Mouse (Mus musculus): Measurements from ENCODE around the gene Sstr2.

Gene Sstr2

GRCm38 (mm10) chr11:113618672-113619419, at the start of gene Sstr2:
TSS of gene Sstr2 (plus strand) at chr11:113619342.
- peak; percentile 71 to 77 for DNase-seq (ENCODE audit: low spot score in 2 of 2)

- DNase-seq (ENCODE audit: low spot score in 2 of 2) = no peak
These were observed 47.5 kb upstream of the Sstr2 start for GRCm38 (mm10) chr11:113571616-113572015.

GRCm38 (mm10) chr11:113572641-113573040, 46.5 kb upstream of the Sstr2 start:
- DNase-seq (ENCODE audit: low spot score in 2 of 2) = no peak

GRCm38 (mm10) chr11:113577221-113577620, 41.9 kb upstream of the Sstr2 start:
- DNase-seq (ENCODE audit: low spot score in 2 of 2) = no peak

GRCm38 (mm10) chr11:113583879-113584661, 35.1 kb upstream of the Sstr2 start:
- DNase-seq (ENCODE audit: low spot score in 2 of 2) = no peak

GRCm38 (mm10) chr11:113586423-113586822, 32.7 kb upstream of the Sstr2 start:
- DNase-seq (ENCODE audit: low spot score in 2 of 2) = no peak

- DNase-seq (ENCODE audit: low spot score in 2 of 2) = no peak
These were observed 30.2 kb upstream of the Sstr2 start for GRCm38 (mm10) chr11:113588936-113589335.

- DNase-seq (ENCODE audit: low spot score in 2 of 2) = no peak
These were observed 24.0 kb upstream of the Sstr2 start for GRCm38 (mm10) chr11:113595144-113595543.

- no peak for DNase-seq (ENCODE audit: low spot score in 2 of 2)
These were observed 21.5 kb upstream of the Sstr2 start for GRCm38 (mm10) chr11:113597632-113598031.

- no peak for DNase-seq (ENCODE audit: low spot score in 2 of 2)
These were observed 18.5 kb upstream of the Sstr2 start for GRCm38 (mm10) chr11:113600526-113601245.

GRCm38 (mm10) chr11:113601616-113602343, 17.4 kb upstream of the Sstr2 start:
- no peak for DNase-seq (ENCODE audit: low spot score in 2 of 2)

GRCm38 (mm10) chr11:113607556-113607955, 11.6 kb upstream of the Sstr2 start:
- DNase-seq (ENCODE audit: low spot score in 2 of 2) = no peak

- DNase-seq (ENCODE audit: low spot score in 2 of 2) = no peak
These were observed 9.6 kb upstream of the Sstr2 start for GRCm38 (mm10) chr11:113609581-113609980.

GRCm38 (mm10) chr11:113610266-113610665, 8.9 kb upstream of the Sstr2 start:
- no peak for DNase-seq (ENCODE audit: low spot score in 2 of 2)

GRCm38 (mm10) chr11:113611112-113611646, 8.0 kb upstream of the Sstr2 start:
- no peak for DNase-seq (ENCODE audit: low spot score in 2 of 2)

GRCm38 (mm10) chr11:113611664-113612611, 7.2 kb upstream of the Sstr2 start:
- peak in 1 of 2 experiments; percentile 57 for DNase-seq (ENCODE audit: low spot score in 2 of 2)

- DNase-seq (ENCODE audit: low spot score in 2 of 2) = no peak
These were observed 4.7 kb upstream of the Sstr2 start for GRCm38 (mm10) chr11:113614476-113614875.

- DNase-seq (ENCODE audit: low spot score in 2 of 2) = peak; percentile 45 to 62
These were observed 1.8 kb upstream of the Sstr2 start for GRCm38 (mm10) chr11:113617132-113617911.

- no peak for DNase-seq (ENCODE audit: low spot score in 2 of 2)
These were observed 855 bp upstream of the Sstr2 start for GRCm38 (mm10) chr11:113618303-113618671.

Data from frontal cortex, postnatal 10 days (tissue).